Mouse (Mus musculus) urinary bladder, postnatal 10 days (tissue): ENCODE results near the gene Eef1a1.
"Not testable (repeated sequence)": the region's sequence is repeated elsewhere in the genome, so short reads cannot be mapped to it uniquely, and the experiment has no call there.

ENCODE experiments used
- DNase-seq: peaks from one replicate; pipeline ENCODE4 v3.0.0; 2022; ENCODE audit warnings: low spot score

The Eef1a1 gene

DNA sequence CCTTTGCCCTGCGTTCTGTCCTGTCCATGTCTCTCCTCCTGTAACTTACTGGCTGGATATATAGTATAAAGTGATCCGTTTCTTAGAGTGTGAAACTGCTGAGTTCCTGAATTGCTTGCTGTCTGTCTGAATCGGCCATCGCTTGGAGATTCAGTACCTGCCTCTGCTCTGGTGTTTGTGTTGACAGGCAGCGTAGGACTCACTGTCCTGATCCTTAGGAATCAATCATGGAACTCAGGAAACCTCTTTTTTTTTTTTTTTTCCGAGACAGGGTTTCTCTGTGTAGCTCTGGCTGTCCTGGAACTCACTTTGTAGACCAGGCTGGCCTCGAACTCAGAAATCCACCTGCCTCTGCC lies 17.7 kb upstream of the Eef1a1 start:
- no peak for DNase-seq

DNA sequence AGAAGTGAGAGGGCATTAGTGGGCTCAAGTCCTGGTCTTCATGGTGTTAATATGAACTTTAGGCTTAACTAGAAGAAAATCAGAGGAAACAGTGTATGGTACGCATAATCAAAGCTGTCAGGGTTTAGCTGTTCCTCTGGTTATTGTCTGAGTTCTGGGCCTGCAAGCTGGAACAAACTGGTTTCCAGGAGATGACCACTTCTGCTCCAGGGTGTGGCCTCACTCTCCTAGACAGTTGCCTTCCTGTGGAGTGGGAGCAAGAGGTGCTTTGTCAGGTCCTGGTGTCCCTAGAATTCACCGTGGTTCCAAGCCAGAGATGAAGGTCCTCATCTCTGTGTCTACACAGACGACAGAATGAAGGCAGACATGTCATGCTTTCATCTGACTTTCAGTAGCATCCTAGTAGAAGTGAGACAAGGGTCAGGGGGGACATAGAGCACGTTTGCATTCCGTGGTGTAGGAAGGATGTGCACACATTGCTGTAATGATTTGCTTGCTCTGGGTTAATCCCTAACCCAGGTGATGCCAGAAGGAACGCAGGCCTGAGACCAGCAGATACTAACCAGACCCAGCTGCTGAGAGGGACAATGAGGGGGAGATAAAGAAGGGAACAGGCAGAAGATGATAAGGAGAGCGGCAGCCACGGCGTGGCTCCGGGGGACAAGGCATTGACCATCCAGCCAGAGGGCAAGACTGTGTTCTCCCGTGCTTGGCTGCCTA lies 17.2 kb upstream of the Eef1a1 start:
- DNase-seq, result no peak

DNA sequence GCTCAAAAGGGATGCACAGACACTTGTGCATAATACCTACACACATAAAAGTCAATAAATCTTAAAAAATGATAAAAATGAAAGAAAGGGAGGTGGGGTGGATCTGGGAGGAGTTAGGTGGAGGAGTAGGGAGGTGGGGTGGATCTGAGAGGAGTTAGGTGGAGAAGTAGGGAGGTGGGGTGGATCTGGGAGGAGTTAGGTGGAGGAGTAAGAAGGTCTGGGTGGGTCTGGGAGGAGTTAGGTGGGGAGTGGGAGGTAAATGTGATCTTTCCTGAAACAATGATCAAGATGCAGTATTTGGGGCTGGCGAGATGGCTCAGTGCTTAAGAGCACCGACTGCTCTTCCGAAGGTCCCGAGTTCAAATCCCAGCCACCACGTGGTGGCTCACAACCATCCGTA lies 16.3 kb upstream of the Eef1a1 start:
- DNase-seq, result no peak

DNA sequence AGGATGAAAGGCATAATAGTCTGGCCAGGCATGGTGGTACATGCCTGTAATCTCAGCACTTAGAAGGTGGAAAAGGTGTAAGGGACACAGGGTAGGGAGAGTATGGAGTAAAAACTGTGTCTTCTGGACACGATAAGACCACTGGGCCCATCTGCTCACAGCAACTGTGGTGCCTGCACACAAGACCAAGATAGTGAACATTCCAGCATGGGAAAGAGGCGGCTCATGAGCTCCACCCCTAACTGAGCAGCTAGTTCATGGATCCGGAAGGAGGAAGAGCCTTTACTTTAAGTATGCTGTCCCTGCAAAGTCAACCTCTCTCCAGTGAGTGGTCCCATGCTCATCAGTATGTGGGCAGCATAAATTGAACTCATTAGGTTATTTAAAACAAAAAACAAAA lies 15.7 kb upstream of the Eef1a1 start:
- DNase-seq, result no peak

DNA sequence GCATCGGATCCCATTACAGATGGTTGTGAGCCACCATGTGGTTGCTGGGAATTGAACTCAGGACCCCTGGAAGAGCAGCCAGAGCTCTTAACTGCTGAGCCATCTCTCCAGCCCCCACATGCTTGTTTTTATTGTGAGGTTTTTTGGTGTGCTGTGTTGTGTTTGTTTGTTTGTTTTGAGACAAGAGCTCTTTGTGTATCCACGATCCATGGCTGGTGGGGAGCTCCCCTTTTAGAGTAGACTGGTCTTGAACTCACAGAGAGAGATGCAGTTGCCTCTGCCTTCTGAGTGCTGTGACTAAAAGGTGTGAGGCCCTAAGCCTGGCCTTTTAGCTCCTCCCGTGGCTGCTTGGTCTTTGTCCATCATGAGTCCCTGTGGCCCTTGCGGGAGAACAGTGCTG lies 15.2 kb upstream of the Eef1a1 start:
- DNase-seq, result no peak

DNA sequence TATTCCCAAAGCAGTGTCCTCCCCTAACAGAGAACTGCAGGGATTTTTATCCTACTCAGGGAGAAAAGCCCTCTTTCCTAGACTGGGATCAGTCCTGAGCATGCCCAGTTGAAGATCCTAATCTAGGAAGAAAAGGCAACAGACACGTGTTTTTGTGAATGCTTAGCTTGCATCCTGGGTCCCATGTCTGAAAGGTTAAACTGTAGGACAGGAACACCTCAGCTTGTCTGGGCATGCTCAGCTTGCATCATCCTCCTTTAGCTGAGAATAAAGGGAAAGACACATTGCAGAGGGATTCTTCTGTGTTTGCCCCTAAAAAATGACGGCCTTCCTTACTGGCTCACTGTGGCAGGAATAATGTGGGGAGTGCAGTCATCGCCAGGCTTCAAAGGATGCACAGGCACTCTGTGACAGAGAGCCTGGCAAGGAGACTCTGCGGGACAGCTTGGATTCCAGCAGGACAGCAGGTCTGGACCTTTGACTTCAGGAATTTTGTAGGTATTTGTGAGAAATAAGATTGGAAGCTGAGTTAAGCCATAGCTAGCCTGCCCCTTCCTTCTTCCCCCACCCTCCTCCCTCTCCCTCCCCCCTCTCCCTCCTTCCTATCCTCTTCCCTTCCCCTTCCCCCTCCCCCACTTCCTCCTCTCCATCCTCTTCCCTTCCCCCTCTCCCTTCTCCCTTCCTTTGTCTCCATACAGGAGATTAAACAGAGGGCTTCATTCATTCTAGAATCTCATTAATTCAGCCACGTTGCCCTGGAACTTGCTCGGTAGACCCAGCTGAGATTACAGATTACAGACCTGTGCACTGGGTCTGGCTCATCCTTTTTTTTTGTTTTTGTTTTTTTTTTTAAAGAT lies 14.5 kb upstream of the Eef1a1 start:
- no peak for DNase-seq

DNA sequence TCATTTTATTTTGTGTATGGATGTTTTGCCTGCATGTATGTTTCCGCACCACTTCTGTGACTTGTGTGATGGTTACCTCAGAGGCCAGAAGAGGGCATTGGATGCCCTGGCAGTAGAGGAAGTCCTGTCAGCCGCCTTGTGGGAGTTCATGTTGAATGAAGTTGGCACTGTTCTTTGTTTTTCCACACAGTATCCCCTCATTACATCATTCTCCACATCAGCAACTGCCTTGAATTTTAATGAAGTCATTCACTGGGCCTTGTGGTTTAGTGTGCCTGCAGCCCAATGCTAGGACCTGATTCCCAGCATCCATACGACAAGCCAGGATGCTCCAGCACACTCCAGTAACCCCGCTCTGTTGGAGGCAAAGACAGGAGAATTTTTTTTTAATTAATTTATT lies 12.3 kb upstream of the Eef1a1 start:
- DNase-seq, result no peak

DNA sequence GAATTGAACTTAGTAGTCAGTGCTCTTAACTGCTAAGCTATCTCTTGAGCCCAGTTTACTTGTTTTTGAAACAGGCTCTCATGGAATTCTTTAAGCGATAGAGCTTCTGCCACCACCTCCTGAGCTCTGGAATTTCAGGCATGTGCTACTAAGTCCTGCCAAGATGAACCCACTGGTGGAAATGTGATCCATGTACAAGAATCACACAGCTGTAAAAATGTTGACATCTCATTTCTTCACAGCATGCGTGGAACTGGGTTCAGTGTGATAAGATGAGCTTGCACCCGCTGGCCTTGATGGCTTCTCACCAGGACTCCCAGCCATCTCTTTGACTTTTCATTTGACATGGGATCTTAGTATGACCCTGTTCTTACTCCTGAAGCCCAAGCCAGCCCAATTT lies 11.4 kb upstream of the Eef1a1 start:
- no peak for DNase-seq

DNA sequence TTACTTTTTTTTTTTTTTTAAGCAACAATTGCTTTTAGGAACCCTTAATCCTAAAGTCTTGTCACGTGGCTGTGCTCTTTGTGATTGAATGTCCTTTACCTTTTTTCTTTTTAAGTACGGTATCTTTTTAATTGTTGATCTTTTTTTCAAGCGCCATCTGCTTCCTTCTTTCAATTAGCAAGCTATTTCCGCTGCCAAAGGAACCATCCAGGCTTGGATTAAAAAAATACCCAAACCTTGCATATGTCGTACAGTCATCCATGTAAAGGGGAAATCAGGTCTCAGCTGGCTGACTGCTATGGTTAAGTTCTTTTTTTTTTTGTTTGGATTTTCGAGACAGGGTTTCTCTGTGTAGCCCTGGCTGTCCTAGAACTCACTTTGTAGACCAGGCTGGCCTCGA lies 4.2 kb upstream of the Eef1a1 start:
- DNase-seq, result no peak

DNA sequence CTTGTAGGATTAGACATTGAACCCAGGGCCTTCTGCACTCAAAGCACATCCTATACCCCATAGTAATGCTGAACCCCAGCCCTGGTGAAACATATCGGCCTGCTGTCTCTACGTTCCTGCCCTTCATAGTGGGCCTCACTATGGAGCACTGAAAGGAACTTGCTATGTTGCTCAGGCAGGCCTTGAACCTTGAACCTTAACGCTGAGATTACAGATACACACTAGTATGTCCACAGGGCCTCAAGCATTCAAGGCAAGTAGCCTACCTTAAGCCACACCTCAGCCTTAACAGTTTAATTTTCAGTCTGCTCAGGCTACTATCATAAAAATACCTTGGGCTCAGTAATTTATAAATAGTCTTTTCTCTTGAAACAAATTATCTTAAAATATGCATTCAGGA lies 3.3 kb upstream of the Eef1a1 start:
- no peak for DNase-seq

DNA sequence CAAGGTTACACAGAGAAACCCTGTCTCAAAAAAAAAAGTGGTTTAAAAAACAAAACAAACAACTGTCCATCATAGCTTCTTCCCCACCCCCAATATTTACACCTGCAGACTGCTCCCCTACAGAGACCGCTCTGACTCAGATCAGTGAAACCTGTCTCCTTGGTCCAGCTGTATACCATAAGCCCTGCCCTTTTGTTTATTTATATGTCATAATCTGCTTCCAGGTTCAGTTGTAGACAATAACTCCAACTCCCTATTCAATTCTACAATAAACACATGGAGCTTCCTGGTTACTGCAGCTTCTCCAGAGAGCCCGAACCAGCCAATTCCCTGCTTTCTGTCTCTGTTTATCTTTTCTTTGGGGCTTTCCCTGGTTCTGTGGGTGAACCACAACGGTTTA lies 2.2 kb upstream of the Eef1a1 start:
- no peak for DNase-seq

DNA sequence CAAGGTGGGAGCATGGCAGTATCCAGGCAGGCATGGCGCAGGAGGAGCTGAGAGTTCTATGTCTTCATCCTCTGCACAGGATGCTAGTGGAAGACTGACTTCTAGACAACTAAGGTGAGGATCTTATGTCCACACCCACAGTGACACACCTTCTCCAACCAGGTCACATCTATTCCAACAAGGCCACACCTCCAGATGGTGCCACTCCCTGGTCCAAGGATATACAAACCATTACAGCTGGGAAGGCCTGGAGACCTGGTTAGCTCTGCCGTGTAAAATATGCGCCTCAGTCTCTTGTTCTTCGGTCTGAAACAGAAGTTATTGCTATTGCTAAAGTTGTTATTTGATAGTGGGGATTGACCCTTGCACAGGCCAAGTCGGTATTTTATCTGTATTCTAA lies 930 bp downstream of the Eef1a1 start:
- not testable (repeated sequence) for DNase-seq

DNA sequence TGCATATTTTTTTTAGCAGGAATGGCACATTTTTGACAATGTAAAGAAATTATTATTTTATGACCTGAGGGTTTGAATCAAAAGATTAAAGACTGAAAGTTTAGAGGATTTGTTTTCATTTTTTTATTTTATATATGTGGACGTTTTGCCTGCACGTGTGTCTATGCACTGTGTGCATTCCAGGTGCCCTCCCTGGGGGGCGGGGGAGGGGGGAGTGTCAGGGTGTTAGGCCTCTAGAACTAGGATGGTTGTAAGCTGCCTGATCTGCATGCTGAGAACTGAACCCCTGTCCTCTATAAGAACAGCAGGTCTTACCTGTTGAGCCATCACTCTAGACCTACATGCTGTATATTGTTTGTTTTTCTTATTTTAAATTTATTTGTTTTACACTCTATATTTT lies 4.3 kb downstream of the Eef1a1 start:
- DNase-seq, result no peak

DNA sequence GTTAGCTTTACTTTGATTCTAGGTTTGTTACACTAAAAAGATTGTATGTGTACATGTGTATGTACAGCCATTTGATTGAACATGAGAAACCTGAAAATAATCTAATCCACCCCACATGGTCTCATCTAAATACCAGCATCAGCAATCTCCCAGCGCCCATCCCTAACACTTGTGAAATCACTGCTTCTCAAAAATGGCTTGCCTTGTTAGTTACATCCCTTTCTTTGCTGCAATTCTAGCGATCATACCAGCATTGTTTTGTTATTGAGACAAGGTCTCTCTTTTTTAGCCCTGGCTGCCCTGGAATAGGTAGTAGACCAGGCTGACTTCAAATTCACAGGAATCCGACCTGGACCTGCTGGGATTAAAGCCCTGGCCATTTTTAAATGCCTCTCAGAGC lies 6.6 kb downstream of the Eef1a1 start:
- no peak for DNase-seq

DNA sequence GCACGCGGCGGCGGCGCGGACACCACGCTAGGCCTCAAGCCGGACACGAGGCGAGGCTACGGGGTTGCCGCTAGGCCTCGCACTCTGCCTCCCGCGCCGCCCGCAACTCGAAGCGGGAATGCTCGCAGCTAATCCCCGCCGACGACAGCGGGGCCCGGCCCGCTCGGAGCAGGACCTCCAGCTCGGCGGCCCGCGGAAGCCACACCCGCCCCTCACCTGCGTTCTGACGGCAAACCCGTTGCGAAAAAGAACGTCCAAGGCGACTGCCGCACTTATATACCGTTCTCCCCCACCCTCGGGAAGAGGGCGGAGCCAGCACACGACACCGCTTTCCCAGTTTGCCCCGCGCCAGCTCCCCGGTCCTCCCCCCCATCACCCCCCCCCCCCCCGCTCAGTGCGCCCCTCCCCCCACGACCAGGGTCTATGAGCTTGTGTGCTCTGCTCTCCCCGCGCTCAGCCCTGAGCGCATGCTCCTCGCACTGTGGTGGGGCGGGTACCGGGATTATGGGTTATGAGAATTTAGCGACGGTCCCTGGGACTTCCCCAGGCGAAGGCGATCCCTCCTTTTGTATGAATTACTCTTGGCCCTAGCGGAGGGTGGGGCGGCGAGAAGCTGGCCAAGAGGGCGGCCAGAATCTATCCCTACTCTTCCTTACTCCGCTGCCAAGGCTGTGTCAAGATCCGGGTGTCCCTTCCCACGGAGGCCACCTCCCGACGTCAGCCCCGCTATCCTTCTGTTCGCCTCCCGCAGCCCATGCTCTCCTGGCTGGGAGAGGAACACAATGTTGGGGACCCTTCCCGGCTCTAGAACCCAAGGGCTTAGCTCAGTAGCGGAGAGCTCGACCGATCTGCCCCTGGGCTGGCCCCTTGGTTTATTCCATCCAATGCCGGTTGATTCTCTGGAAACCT lies 7.3 kb downstream of the Eef1a1 start:
- DNase-seq, result peak; percentile 84

DNA sequence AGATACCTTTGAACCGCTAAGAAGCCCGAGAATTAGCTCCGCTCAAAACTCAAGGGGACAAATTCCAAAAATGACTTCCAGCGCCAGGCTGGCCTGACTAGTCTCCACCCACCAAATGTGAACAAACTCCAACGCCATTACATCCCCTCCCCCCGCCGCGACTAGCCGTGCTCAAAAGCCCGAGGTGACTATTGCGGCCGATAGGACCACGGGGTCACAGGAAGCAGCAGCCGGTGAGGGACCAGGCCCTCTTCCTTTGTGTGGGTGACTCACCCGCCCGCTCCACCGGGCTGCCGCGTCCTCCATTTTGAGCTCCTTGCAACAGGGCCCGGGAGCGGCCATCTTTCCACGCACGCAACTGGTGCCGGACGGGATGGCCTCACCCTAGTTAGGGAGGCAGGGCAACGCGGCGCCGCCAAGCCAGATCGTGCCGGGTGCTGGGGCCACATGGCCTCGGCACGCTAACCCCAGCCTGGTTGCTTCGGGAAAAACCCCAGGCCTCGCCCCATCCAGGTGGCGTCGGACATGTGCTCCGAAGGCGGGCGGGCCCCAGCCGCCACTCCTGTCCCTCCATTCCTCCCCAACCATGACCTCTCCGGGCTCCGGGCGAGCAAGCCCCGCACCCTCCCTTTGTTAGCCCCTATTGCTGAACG lies 8.1 kb downstream of the Eef1a1 start:
- peak; percentile 45 for DNase-seq

DNA sequence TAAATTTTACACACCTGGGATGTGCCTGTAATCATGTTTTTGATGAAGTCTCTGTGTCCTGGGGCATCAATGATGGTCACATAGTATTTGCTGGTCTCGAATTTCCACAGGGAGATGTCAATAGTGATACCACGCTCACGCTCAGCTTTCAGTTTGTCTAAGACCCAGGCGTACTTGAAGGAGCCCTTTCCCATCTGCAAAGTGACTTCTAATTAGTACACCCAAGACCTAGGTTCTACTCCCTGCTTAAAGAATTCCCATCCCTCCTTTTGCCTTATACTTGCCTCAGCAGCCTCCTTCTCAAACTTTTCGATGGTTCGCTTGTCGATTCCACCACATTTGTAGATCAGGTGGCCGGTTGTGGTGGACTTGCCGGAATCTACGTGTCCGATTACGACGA lies 8.7 kb downstream of the Eef1a1 start:
- DNase-seq, result not testable (repeated sequence)

DNA sequence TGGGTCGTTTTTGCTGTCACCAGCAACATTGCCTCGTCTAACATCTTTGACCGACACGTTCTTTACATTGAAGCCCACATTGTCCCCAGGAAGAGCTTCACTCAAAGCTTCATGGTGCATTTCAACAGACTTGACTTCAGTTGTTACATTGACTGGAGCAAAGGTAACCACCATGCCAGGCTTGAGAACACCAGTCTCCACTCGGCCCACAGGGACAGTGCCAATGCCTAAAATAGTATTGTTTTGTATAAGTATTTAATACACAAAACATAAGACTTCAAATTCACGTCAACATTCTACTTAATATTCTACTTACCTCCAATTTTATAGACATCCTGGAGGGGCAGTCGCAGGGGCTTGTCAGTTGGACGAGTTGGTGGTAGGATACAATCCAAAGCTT lies 9.6 kb downstream of the Eef1a1 start:
- DNase-seq, result not testable (repeated sequence)

DNA sequence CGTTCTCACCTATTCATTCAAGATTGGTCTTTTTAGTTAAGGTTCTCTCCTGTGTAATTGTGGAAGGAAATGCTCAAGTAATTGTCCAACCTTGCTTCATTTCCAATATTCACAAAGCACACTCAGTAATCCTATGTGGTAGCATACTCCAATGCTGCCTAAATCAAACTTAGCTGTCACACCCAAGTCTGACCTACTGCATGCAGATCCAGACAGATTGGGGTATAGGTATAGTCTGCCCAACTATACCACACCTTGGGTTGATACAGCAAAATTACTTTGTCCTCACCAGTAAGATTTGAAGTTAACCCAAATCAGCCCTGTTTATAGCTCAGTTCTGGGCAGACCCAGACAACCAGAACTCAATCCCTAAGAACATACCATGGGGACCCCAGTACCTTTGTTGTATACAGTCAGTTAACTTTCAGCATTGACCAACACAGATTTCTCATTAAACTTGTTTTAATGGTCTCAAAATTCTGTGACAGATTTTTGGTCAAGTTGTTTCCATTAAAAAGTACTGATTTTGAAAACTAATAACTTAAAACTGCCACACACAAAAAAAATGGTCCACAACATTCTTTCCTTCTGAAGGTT lies 10.8 kb downstream of the Eef1a1 start:
- not testable (repeated sequence) for DNase-seq

DNA sequence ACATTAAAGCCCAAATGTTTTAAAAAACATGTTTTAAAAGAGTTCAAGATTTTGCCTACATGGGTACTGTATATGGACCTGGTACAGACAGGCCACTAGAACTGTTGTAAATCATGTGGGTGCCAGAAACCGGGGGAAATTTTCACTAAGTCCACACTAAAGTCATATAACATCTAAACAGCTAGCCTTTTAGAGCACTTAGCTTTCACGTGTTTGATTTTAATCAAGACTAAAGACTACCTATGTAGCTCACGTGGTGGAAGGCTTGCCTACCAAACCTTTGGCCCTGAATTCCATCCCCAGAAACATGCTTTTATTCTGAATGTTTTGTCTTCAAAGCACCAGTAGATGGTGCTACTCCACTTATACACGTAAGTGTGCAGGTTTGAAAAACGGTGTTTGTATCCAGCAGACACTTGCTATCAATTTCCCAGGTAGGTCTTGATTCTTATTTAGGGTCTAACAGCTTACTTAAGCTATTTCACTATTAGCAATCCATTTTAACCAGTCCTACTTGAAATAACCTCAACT lies 11.9 kb downstream of the Eef1a1 start:
- no peak for DNase-seq

DNA sequence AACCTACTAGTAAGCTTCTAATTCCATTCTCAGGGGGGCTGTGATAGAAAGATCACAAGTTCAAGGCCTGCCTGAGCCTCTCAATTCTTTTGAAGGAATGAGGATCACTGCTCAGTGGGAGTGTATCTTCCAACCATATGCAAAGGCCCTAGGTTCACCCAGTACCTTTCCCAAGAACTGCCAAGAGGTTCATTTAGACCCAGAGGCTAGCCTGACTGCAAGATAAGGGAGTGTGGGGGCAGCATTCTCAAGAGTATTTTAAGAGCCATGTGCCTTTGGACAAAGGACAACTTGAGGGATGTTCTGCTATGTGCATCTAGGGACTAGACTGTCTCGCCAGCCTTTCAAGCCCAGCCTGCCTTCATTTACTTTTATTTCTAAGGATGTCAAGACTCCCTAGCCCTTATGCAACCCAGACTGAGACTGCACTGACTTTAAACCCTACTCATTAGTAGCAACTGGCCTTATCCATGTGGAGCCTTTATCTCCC lies 12.4 kb downstream of the Eef1a1 start:
- no peak for DNase-seq
